Mouse (Mus musculus) heart, postnatal 0 days (tissue): ENCODE results near the gene Rpsa.

ENCODE experiments used
- CTCF ChIP-seq: IDR thresholded peaks from 2 replicates; pipeline ENCODE4 v1.5.1; 2016; ENCODE audit warnings: antibody characterized with exemption, control low read depth, low read depth
- EP300 ChIP-seq: IDR thresholded peaks from 2 replicates; pipeline ENCODE4 v1.6.1; 2016; ENCODE audit warnings: antibody characterized with exemption, low read depth

DNA sequence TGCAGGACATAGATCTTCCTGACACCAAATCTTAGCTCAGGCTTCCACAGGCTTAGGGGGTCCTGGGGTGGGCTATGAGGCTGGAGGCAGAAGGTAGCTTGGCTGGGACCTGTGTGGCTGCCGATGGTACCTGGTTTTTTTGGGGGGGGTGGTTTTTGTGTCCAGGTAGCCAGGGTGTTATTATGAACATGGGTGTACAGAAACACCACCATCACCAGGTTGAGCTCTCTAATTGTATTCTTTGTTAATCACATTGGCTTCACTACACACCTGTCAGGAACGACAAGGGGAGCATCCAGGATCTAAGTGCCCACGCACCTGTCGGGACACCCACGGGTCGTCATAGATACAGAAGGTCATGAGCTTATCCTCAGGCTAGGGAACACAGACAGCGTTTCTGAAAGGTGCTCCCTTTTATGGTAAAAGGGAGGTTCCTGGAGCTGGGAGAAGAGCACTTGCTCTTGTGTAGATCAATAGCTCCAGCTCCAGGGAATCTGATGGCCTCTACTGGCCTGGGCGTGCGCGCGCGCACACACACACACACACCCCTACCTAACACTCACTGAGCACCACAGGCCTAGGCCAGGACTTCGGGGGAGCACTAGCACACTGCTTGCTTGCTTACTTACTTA is 7.2 kb downstream of the Rpsa start:
- TF ChIP-seq CTCF = no peak
- TF ChIP-seq EP300 = no peak
